Mouse (Mus musculus) gastrocnemius, postnatal 10 days (tissue): ENCODE measurements around the gene Gstt2. TPM values are rescaled to one million over a fixed set of nuclear protein-coding genes. Genes with fewer than 3 reads are reported as not detected.

Source experiments
- DNase-seq: peaks from one replicate; pipeline ENCODE4 v3.0.0; 2021; ENCODE audit warnings: mixed read lengths
- long read RNA-seq, 2 experiments: library from polyadenylated mRNA; stranded (forward); transcript quantifications; one replicate each; pipeline ENCODE4 v2.0.0; 2021
- total RNA-seq, 2 experiments: library from RNA; stranded (reverse); gene quantifications; 2 replicates each; pipeline ENCODE4 v1.2.3; 2021

Gene Gstt2
- total RNA-seq = 1 to 10 TPM; 7.1 to 8.4 TPM
- long read RNA-seq, experiment 1, partial matches to known transcripts = 1 of 8 reads
- long read RNA-seq, experiment 1, other reads (novel, unspliced or antisense) = 1 of 8 reads
- long read RNA-seq, experiment 2, transcript Gstt2-201 (5 exons, 1,370 nt) = major isoform, 7 of 10 reads
- long read RNA-seq, experiment 2, partial matches to known transcripts = 0 of 10 reads
- long read RNA-seq, experiment 2, other reads (novel, unspliced or antisense) = 2 of 10 reads

- peak; percentile 88 for DNase-seq
Observed at GRCm38 (mm10) chr10:75837248-75837759, at the start of gene Gstt2. Gene Gstt2 (minus strand): TSS chr10:75837424.

- DNase-seq = no peak
Observed at GRCm38 (mm10) chr10:75884742-75885141, 47.5 kb upstream of the Gstt2 start.

GRCm38 (mm10) chr10:75883232-75883552, 46.0 kb upstream of the Gstt2 start:
- DNase-seq = peak; percentile 73

GRCm38 (mm10) chr10:75882433-75883231, 45.4 kb upstream of the Gstt2 start:
- no peak for DNase-seq

- DNase-seq = no peak
Observed at GRCm38 (mm10) chr10:75881578-75882432, 44.6 kb upstream of the Gstt2 start.

- DNase-seq = no peak
Observed at GRCm38 (mm10) chr10:75880771-75881577, 43.8 kb upstream of the Gstt2 start.

GRCm38 (mm10) chr10:75880351-75880750, 43.1 kb upstream of the Gstt2 start:
- no peak for DNase-seq

GRCm38 (mm10) chr10:75878836-75879235, 41.6 kb upstream of the Gstt2 start:
- no peak for DNase-seq

- DNase-seq = no peak
Observed at GRCm38 (mm10) chr10:75873543-75874170, 36.4 kb upstream of the Gstt2 start.

GRCm38 (mm10) chr10:75872915-75873542, 35.8 kb upstream of the Gstt2 start:
- DNase-seq = peak; percentile 71

GRCm38 (mm10) chr10:75872025-75872914, 35.0 kb upstream of the Gstt2 start:
- DNase-seq = no peak

- no peak for DNase-seq
Observed at GRCm38 (mm10) chr10:75861587-75861986, 24.4 kb upstream of the Gstt2 start.

GRCm38 (mm10) chr10:75860746-75861145, 23.5 kb upstream of the Gstt2 start:
- no peak for DNase-seq

GRCm38 (mm10) chr10:75859786-75860470, 22.7 kb upstream of the Gstt2 start, which contains the start of gene Mif:
Gene Mif (minus strand): TSS chr10:75860240.
- DNase-seq = peak; percentile 85

- DNase-seq = no peak
Observed at GRCm38 (mm10) chr10:75859107-75859746, 22.0 kb upstream of the Gstt2 start.

GRCm38 (mm10) chr10:75857598-75857997, 20.4 kb upstream of the Gstt2 start:
- no peak for DNase-seq

GRCm38 (mm10) chr10:75856976-75857375, 19.8 kb upstream of the Gstt2 start:
- no peak for DNase-seq

- DNase-seq = no peak
Observed at GRCm38 (mm10) chr10:75856155-75856907, 19.1 kb upstream of the Gstt2 start.
